Mouse (Mus musculus): ENCODE measurements around the gene Lalba. TPM values are rescaled to one million over a fixed set of nuclear protein-coding genes. Genes with fewer than 3 reads are reported as not detected.
A peak's percentile ranks its signal among the peaks of the same experiment; 100 is the strongest.

The Lalba gene
- polyA plus RNA-seq, 1 experiment from 2014 or later: not detected

DNA sequence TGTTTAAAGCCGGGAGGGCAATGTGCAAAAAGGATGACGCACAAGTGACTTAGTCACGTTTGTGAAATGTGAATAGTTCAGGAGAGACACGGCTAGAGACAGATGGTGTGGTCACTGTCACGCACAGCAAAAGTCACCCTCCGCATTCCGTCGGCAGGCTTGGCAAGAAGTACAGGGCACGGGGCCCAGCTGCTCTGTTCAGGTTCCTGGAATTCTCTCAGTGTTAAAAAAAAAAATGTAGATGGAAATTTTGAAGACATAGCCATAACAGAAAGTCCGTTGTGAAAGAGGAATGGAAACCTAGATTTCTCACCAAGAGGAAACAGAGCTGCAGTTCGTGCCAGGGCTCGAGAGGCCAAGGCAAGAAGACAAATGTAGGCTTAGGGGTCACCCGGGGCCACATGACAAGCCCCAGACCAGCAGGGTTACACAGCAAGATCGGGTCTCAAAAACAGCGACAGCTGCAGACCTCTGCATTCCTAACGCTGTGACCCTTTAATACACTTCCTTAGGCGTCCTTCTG, 30.3 kb upstream of the Lalba start:
- Histone ChIP-seq H3K4me3 (no peak overlapping the region), H3K9ac (no peak overlapping the region), H3K27ac (ENCODE audit: poor library complexity, severe bottlenecking) (no peak overlapping the region), H3K27me3 (replicated peaks) (no peaks in the 10 kb centered on the region), H3K36me3 (peaks cover 5% of the 10 kb centered on the region), H3K9me3 (replicated peaks) (no peaks in the 10 kb centered on the region), H3K4me2 (peak overlapping the region; percentile 35), H3K4me1 (replicated peaks) (peaks cover 23% of the 10 kb centered on the region)
- WGBS: 31% methylated on average over 17 of the region's 17 CpGs
- no peak for ATAC-seq (ENCODE audit: insufficient number of reproducible peaks, low FRiP score)

DNA sequence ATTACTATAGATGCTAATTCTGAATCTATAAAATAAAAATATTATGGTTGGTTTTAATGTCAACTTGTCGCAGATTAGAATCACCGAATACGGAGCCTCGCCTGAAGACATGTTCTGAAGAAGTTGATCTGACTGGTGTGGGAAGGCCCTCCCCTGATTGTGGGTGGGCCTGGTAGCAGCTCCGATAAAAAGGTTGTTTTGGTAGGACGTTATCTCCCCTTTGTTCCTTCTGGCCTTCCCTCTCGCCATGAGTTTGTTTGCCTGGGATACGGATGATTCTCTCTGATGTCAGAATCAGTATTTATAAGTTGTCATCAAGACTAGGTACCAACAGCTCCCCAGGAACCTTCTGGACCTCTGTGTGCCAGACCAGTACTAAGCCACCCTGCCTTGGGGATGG, 29.7 kb upstream of the Lalba start:
- peaks cover 23% of the 10 kb centered on the region for H3K4me1 ChIP-seq (replicated peaks)
- ATAC-seq (ENCODE audit: insufficient number of reproducible peaks, low FRiP score): no peak

DNA sequence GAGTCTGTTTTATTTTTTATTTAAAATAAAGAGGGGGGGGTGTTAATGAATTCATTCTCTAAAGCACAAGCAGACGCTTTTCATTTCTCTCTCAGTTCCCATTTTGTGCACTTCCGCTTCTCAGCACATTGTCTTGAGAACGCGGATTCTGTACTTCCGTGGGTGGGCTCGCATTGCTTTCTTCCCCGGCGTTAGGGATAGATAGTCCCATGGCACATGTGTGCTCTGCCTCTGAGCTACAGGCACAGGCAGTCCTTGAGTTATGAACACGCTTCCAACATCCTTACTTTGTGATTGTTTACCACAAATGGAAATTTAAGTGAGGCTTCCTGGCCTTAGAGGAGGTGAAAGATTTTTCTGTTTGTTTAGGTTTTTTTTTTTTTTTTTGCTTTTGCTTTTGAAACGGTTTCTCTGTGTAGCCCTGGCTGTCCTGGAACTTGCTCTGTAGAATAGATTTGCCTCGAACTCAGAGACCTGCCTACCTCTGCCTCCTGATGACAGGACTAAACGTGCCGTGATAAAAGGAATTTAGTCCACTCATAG, 28.9 kb upstream of the Lalba start:
- Histone ChIP-seq H3K9ac (no peak overlapping the region), H3K4me1 (replicated peaks) (peaks cover 23% of the 10 kb centered on the region), H3K4me2 (peak overlapping the region; percentile 66), H3K27me3 (replicated peaks) (no peaks in the 10 kb centered on the region), H3K27ac (ENCODE audit: poor library complexity, severe bottlenecking) (no peak overlapping the region), H3K36me3 (no peaks in the 10 kb centered on the region), H3K4me3 (no peak overlapping the region), H3K9me3 (replicated peaks) (no peaks in the 10 kb centered on the region)
- 65% methylated on average over 13 of the region's 13 CpGs for WGBS
- no peak for ATAC-seq (ENCODE audit: insufficient number of reproducible peaks, low FRiP score)

More for the DNA sequence above, 29.7 kb upstream of the Lalba start:
- no peak overlapping the region for H3K9ac ChIP-seq
- no peaks in the 10 kb centered on the region for H3K27me3 ChIP-seq (replicated peaks)
- H3K9me3 ChIP-seq (replicated peaks): no peaks in the 10 kb centered on the region
- H3K27ac ChIP-seq (ENCODE audit: poor library complexity, severe bottlenecking): no peak overlapping the region
- no peak overlapping the region for H3K4me3 ChIP-seq
- H3K36me3 ChIP-seq: no peaks in the 10 kb centered on the region
- WGBS: 33% methylated on average over 8 of the region's 8 CpGs
- peak overlapping the region; percentile 35; the same call in 1 of the 2 replicates for H3K4me2 ChIP-seq

DNA sequence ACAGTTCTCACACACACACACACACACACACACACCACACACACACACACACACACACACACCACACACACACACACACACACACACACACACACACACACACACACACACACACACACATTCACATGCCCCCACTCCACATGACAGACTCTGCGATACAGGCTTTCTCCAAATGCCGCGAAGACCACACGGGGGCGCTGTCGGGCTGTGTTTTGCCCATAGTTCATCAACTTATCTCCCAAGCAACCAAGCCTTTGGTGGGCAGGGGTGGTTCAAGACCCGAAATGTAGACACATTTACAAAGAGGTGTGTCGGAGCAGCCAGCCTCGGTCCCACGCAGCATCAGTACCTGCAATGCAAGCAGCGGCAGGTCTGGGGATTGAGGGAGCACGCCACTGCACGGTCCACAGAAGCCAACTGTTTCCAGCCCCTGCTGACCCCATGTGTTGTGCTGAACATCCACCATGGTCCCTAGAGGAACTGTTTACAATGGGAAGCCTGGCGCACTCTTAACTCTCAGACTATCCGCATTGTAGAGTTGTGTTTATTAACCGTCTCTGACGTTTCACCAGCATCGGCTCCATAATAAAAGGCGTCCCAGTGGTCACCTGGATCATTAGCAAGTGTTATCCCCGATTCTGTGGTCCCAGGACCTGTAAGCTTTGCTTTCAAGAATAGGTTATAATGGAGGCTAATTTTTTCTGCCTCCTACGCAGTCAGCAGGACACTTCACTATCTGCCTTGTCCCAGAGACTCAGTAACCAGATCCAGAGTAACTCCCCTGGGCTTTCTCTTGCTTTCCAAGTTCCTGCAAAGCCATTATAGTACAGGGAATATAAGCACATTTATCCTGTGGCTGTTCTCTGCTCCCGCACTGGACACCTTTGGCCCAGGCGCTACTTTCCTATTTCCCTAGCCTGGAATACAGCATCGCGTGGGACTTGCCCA, 28.2 kb upstream of the Lalba start:
- WGBS: 26% methylated on average over 25 of the region's 25 CpGs
- H3K9me3 ChIP-seq (replicated peaks): no peaks in the 10 kb centered on the region
- peak overlapping the region; percentile 66 for H3K4me2 ChIP-seq
- H3K4me3 ChIP-seq: peak overlapping the region; percentile 28
- ATAC-seq (ENCODE audit: insufficient number of reproducible peaks, low FRiP score): no peak; the same call in 1 of the 2 replicates
- no peak overlapping the region for H3K27ac ChIP-seq (ENCODE audit: poor library complexity, severe bottlenecking)
- no peak overlapping the region for H3K9ac ChIP-seq
- H3K27me3 ChIP-seq (replicated peaks): no peaks in the 10 kb centered on the region
- peaks cover 23% of the 10 kb centered on the region for H3K4me1 ChIP-seq (replicated peaks)
- no peaks in the 10 kb centered on the region for H3K36me3 ChIP-seq

DNA sequence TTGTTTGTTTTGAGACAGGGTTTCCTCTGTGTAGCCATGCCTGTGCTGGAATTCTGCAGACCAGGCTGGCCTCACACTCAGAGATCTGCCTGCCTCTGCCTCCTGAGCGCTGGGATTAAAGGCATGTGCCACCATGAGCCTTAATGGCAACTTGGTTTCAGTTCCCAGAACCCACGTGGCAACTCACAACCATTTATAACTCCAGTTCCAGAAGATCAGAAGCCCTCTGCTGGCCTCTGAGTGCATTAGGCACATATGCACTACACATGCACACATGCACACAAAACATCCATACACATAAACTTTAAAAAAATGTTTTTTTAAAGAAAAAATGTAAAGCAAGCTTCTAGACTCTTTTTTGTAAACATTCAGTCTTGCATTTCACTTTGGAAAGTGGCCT, 26.9 kb upstream of the Lalba start:
- H3K36me3 ChIP-seq: no peaks in the 10 kb centered on the region
- no peak overlapping the region for H3K9ac ChIP-seq
- H3K27ac ChIP-seq (ENCODE audit: poor library complexity, severe bottlenecking): no peak overlapping the region
- no peak overlapping the region for H3K4me3 ChIP-seq
- no peak for ATAC-seq (ENCODE audit: insufficient number of reproducible peaks, low FRiP score)
- no peak overlapping the region for H3K4me2 ChIP-seq
- peaks cover 4% of the 10 kb centered on the region for H3K27me3 ChIP-seq (replicated peaks)
- H3K9me3 ChIP-seq (replicated peaks): no peaks in the 10 kb centered on the region
- WGBS: 58% methylated on average over 2 of the region's 2 CpGs
- peaks cover 23% of the 10 kb centered on the region for H3K4me1 ChIP-seq (replicated peaks)

DNA sequence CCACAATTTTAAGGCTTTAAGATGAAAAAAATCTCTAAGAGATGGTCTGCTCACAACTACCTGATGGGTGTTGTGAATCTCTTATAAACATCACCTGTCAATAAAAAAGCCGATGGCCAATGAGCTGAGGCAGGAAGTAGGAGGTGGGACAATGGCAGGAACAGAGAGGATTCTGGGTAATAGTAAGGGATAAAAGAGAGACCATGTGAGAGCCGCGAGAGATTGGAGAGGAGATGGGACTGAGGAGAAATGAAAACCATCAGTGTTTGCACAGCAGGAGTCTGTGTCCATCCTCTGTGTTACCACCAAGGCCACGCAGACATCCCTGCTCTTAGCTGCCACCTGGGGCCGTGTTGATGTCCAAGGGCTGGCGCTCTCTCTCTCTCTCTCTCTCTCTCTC, 24.8 kb upstream of the Lalba start:
- 80% methylated on average over 5 of the region's 6 CpGs for WGBS
- H3K27me3 ChIP-seq (replicated peaks): peaks cover 11% of the 10 kb centered on the region

DNA sequence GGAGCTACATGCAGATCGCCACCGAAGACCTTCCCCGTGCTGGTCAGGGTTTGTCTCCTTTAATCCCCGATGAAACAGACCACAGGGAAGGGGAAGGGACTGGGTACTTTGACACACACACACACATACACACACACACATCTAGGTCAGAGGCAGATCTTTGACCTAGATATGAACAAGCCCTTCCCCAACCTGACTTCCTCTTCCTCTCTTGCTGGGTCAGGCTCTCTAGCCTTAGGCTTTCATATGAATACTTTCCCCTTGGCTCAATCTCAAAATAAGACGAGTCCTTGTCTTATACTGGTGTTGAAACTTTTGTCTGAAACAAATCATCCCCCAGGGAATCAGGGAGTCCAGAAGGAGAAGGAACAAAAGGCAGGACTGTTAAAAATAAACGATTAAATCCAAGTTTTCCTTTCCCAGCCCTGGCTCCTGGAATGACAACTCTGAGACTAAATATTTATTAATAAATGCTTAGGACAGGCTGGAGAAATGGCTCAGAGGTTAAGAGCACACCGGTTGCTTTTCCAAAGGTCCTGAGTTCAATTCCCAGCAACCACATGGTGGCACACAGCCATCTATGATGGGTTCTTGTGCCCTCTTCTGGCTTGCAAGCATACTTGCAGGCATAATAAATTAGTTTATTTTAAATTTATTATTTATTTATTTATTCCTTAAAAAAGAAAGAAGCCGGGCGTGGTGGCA, 23.9 kb upstream of the Lalba start:
- ATAC-seq (ENCODE audit: insufficient number of reproducible peaks, low FRiP score): no peak
- 77% methylated on average over 9 of the region's 9 CpGs for whole genome bisulfite sequencing

More for the DNA sequence above, 24.8 kb upstream of the Lalba start:
- Histone ChIP-seq H3K27ac (ENCODE audit: poor library complexity, severe bottlenecking) (no peak overlapping the region), H3K9me3 (replicated peaks) (no peaks in the 10 kb centered on the region), H3K36me3 (no peaks in the 10 kb centered on the region), H3K9ac (no peak overlapping the region), H3K4me2 (no peak overlapping the region), H3K4me3 (no peak overlapping the region), H3K4me1 (replicated peaks) (peaks cover 13% of the 10 kb centered on the region)
- no peak for ATAC-seq (ENCODE audit: insufficient number of reproducible peaks, low FRiP score)

DNA sequence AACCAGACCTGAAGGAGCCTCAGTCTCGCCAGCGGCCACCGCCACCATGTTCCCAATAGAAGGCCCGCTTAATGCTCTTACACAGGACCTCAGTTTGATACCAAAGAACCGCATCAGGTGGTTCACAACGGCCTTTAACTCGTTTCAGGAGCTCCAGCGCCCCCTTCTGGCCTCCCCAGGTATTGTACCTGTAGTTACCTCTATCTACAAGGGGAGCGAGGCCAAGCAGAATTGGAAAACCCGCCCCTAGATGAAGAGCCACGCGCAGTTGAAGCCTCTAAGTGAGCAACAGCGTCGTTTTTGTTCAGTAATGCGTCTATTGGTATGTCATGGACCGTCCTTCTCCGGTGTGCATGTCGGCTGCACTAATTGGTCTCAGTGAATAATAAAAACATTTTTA, 22.0 kb upstream of the Lalba start:
- Histone ChIP-seq H3K9ac (no peak overlapping the region), H3K27ac (ENCODE audit: poor library complexity, severe bottlenecking) (no peak overlapping the region), H3K4me1 (replicated peaks) (no peaks in the 10 kb centered on the region), H3K4me3 (no peak overlapping the region), H3K9me3 (replicated peaks) (no peaks in the 10 kb centered on the region), H3K4me2 (peak overlapping the region; percentile 24), H3K36me3 (no peaks in the 10 kb centered on the region), H3K27me3 (replicated peaks) (peaks cover 19% of the 10 kb centered on the region)
- no peak for ATAC-seq (ENCODE audit: insufficient number of reproducible peaks, low FRiP score)
- 12% methylated on average over 18 of the region's 18 CpGs for WGBS

More for the DNA sequence above, 23.9 kb upstream of the Lalba start:
- Histone ChIP-seq H3K36me3 (no peaks in the 10 kb centered on the region), H3K27me3 (replicated peaks) (peaks cover 11% of the 10 kb centered on the region), H3K9ac (no peak overlapping the region), H3K4me1 (replicated peaks) (0 out of 2 replicates have a peak, but pooled peaks cover 9% of the 10 kb centered on the region), H3K27ac (ENCODE audit: poor library complexity, severe bottlenecking) (no peak overlapping the region), H3K4me2 (no peak overlapping the region), H3K4me3 (no peak overlapping the region), H3K9me3 (replicated peaks) (no peaks in the 10 kb centered on the region)

DNA sequence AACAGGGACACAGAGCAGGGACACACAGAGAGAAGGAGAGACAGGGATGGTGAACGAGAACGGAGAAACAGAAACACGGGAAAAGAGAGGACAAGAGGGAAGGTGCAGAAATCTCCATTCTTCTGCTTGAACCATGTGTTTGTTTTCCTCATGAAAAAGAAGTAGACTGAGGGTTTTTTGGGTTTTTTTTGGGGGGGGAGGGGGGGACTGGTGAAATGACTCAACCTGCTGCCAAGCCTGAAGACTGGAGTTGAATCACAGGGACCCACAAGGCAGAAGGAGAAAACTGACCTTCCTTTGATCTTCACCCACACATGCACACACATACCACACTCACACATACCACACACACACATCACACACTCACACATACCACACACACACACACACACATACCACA, 20.8 kb upstream of the Lalba start:
- H3K27me3 ChIP-seq (replicated peaks): peaks cover 19% of the 10 kb centered on the region

DNA sequence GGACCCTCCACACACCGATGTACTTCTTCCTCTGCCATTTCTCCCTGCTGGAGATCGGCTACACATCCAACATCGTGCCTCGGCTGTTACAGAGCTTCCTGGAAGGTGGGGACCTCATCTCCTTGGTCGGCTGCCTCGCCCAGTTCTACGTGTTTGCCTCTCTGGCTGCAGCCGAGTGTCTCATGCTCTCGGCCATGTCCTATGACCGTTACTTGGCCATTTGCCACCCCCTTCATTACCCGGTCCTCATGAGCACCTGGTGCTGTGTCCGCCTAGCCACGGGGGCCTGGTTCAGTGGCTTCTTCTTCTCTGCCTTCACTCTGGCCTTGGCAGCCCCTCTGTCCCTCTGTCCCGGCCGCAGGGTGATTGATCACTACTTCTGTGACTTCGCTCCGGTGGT, 15.1 kb upstream of the Lalba start:
- H3K27me3 ChIP-seq (replicated peaks): peaks cover 15% of the 10 kb centered on the region; the same call in 1 of the 2 replicates
- H3K9ac ChIP-seq: no peak overlapping the region
- WGBS: 79% methylated on average over 17 of the region's 17 CpGs
- no peak overlapping the region for H3K4me3 ChIP-seq
- H3K4me1 ChIP-seq (replicated peaks): no peaks in the 10 kb centered on the region
- no peak for ATAC-seq (ENCODE audit: insufficient number of reproducible peaks, low FRiP score)
- H3K4me2 ChIP-seq: no peak overlapping the region
- H3K27ac ChIP-seq (ENCODE audit: poor library complexity, severe bottlenecking): no peak overlapping the region
- H3K9me3 ChIP-seq (replicated peaks): 0 out of 2 replicates have a peak, but pooled peaks cover 4% of the 10 kb centered on the region
- no peaks in the 10 kb centered on the region for H3K36me3 ChIP-seq

More for the DNA sequence above, 20.8 kb upstream of the Lalba start:
- no peak overlapping the region for H3K4me2 ChIP-seq
- no peaks in the 10 kb centered on the region for H3K4me1 ChIP-seq (replicated peaks)
- H3K36me3 ChIP-seq: no peaks in the 10 kb centered on the region
- 86% methylated on average over 3 of the region's 3 CpGs for WGBS
- H3K9me3 ChIP-seq (replicated peaks): no peaks in the 10 kb centered on the region
- H3K4me3 ChIP-seq: no peak overlapping the region
- no peak overlapping the region for H3K9ac ChIP-seq
- no peak for ATAC-seq (ENCODE audit: insufficient number of reproducible peaks, low FRiP score)
- H3K27ac ChIP-seq (ENCODE audit: poor library complexity, severe bottlenecking): no peak overlapping the region

DNA sequence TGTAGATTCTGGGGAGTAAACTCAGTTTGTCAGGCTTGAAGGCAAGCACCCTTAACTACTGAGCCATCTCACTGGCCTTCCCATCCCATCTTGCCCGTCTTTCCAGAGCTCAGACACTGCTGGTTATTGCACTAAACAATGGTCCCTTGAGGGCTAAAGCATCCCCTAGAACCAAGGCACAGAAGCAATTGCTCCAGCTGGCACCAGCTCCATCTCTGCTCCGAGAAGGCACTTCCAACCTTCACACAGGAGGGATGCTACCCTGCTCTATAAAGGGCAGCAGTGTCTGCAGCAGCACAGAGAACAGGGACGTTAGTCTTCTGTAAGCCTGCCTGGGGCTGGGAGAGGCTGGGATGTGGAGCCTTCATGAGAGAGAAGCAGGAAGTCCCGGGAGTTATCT, 9.6 kb upstream of the Lalba start, which contains the start of gene Olfr279:
Gene Olfr279, plus strand, starts transcription at position 301 of the 400 bp plus-strand sequence.
- Histone ChIP-seq H3K9me3 (replicated peaks) (peaks cover 7% of the 10 kb centered on the region), H3K4me1 (replicated peaks) (no peaks in the 10 kb centered on the region), H3K9ac (no peak within 1 kb of the TSS), H3K36me3 (no peaks in the 10 kb centered on the region), H3K27me3 (replicated peaks) (no peaks in the 10 kb centered on the region), H3K4me3 (no peak within 1 kb of the TSS), H3K27ac (ENCODE audit: poor library complexity, severe bottlenecking) (no peak within 1 kb of the TSS), H3K4me2 (no peak within 1 kb of the TSS)
- 62% methylated on average over 4 of the region's 4 CpGs for WGBS
- ATAC-seq (ENCODE audit: insufficient number of reproducible peaks, low FRiP score): no peak
